Mouse (Mus musculus) cerebellum, postnatal 36 days (tissue): ENCODE results near the gene Vps13d.
"Not testable (repeated sequence)": the region's sequence is repeated elsewhere in the genome, so short reads cannot be mapped to it uniquely, and the experiment has no call there.

Source experiments
- DNase-seq, 2 experiments: peaks; one replicate each; pipeline ENCODE4 v3.0.0; 2021 to 2022; ENCODE audit warnings: mixed read lengths in 2 of 2

Vps13d gene

GRCm38 (mm10) chr4:145210564-145210963, 15.8 kb upstream of the Vps13d start:
- DNase-seq = no peak

DNA sequence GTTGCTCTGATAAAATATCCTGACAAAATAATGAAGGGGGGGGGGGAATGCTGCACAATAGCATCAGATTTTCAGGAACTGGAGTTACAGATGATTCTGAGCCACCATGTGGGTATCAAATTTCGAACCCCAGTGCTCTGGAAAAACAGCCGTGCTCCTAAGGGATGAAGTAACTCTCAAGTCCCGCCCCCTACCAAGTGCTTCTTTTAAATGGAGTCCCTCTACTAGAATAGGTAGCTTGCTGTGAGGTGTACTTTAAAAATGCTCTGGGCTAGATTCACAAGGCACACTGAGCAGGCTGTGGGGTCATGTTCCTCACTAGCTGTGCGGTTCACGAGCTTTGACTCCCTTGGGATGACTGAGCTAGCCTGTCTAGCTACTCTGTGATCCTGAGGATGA, 14.9 kb upstream of the Vps13d start:
- no peak for DNase-seq

- no peak for DNase-seq
Measured at GRCm38 (mm10) chr4:145209076-145209689, 14.4 kb upstream of the Vps13d start.

DNA sequence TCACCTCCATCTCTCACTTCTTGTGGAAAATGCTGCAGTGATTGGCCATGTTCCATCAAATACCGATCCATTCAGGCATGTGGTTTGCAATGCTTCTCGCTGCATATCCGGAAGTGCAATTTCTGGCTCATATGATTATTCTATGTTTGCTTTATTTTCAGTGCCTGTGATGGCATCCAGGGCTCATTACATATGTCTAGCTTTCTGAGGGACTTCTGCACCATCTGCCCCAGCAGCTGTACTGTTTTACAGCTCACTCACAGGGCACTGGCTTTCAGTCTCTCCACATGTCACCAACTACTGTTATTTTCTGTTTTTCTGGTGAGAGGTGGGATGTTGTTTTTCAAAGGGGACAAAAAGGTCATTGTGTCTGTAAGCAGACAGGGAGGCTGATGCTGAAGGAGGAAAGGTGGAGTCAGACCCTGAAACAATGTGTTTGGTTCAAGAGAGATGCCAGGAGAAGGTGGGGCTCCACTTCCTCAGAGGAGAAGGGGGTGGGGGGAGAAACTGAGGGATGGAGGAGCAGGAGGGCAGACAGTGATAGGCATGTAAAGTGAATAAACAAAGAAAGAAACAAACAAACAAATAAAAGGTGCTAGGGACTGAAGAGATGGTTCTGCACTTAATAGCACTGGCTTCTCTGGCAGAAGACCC, 13.0 kb upstream of the Vps13d start:
- no peak for DNase-seq

DNA sequence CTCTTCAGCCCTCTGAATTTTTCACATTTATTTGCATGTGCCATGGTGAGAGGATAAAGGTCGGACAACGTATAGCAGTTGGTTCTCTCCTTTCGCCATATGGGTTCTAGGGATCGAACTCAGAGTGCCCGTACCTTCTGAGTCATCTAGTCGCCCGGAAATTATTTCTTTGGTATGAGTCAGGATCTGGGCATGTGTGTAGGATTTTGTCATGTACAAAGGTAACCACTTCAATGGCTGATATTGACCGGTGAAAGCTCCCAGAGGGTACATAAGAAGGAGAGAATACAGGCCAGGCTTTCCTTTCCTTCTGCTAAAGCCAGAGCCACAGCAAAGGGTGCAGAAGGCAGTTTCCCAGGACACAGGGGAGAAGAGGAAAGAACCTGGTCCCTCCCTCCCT, 10.0 kb upstream of the Vps13d start:
- DNase-seq = no peak

DNA sequence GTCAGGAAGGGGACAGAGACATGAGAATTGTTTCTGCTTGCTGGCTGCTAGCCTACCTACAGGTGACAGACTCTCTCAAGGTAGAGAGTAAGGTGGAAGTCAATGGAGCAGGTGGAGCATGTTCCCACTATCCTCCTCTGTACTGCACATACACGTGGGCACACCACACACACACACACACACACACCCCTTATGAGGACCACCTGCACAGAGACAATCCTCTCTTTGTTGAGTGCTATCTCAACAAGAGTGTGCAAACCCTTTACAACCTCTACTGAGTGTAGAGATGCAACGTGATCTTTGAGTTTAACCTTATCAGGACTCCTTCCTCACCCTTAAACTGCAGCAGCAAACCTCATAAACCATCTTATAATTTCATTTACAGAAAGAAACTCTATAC, 8.5 kb upstream of the Vps13d start:
- no peak for DNase-seq

DNA sequence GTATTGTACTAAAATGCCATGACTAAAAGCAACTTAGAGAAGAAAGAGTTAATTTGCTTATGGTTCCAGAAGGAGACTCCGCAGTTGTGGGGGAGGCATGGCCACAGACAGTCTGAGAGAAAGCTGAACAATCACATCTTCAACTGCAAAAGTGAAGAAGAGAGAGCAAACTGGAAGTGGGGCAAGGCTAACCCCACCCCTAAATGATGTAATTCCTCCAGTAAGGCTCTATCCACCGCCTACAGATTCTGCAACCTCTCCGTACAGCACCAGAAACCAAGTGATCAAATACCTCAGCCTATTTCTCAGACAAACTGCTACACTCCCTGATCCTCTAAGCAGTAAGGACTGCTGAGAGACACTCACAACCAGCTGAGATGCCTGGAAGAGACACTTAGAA, 6.6 kb upstream of the Vps13d start:
- DNase-seq = no peak

DNA sequence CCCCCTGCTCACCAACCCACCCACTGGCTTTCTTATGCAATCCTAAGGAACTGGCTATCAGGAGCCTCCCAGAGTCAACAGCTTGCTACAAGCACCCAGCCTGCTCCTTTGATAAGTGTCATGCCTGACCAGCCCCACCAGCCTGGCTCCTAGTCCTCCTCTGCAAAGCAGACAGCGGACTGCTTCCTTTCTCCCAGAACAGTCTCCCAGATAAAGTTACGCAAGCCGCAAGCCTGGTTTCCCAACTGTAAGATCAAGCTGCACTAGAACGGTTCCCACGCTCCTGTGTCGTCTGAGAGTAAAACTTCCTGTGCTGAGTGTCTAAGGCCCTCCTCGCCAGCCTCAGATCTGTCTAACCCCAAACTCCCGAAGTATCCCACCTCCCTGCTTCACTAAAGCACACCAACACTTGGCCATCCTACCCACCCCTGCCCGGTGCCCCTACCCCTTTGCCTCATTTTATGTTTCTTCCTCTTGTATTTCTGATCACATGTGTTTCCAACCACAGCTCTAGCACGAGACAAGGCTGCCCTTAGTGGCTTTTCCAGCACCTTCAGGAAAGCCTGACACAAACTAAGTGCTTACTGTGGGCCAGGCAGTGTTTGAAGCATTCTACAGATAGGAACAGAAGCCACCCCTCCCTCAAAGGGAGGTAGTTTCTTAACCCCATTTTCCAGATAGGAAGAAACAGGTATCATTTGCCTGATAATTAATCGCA, 5.3 kb upstream of the Vps13d start:
- DNase-seq = no peak

DNA sequence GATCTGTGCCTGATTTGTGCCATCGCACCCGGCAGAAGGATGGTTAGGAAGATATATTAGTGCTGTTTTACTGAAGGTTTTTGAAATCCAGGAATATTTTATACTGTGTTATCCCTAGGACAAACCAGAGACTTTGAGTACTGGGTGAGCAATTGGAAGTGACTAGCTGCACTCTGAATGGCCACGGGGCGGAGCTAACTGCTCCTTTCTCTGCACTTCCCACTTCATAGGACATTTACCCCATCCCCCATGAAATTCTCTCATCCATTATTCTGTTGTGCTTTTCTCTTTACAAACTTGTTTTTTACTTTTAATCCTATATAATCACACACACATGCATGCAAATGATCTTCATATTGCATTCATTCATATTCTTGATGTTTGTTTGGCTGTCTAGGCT, 1.8 kb upstream of the Vps13d start:
- no peak for DNase-seq

- no peak for DNase-seq
Measured at GRCm38 (mm10) chr4:145195172-145195571, 367 bp upstream of the Vps13d start.

DNA sequence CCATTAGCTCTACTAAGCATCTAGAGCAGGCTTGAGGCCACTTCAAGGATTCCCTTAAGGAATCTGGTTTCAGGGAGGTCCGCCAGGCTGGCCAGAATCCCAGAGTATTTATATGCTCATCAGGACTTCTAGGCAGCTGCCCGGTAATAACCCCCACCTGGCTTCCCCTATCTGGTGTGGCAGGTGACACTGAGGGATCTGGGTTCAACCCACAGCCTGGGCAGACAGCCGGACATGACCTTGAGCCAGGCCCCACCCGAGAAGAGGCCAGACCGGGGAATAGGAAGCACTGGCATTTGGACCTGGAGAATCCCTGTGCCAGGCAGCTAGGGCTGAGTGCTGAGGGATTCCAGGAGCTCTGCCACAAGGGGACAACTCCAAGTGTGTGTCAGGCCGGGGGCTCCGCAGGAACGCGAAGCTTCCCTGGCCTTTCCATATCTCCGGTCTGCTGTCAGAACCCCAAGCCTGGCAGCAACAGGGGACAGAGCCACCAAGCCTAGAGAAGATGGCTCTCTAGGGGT, 754 bp downstream of the Vps13d start:
- DNase-seq = peak; percentile 46 to 51

DNA sequence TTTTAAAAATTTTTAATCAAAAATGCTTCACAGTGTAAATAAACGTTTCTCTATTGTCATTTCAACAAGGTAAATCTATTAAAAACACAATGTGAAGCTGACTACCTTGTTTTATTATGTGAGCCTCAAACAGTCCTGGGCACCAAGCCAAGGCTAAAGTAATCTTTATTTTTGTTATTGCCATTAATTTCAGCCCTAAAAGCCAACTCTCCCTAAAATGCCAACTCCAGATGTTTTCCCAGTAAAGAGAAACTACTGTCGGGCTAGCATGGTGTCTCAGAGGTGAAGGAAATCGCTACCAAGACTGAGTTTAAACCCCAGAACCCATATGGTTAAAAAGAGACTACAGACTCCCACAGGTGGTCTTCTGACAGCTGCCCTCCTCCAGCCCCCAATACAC, 1.4 kb downstream of the Vps13d start:
- no peak for DNase-seq

- peak; percentile 25 to 30 for DNase-seq
Measured at GRCm38 (mm10) chr4:145192686-145193085, 2.1 kb downstream of the Vps13d start.

DNA sequence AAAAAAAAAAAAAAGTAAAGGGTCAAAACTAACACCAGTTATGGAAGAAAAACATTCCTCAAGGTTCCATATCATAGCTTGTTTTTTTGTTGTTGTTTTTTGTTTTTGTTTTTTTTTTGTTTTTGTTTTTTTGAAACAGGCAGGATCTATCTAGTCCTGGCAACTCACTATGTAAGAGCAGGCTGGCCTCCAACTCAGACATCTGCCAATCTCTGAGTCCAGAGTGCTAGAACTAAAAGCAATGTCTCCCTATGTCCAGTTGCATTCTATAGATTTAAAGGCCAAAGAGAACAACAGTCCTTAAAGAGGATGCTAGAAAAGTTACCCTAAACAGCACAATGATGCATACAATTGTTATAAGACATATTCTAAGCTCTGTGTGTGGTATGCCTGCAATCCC, 6.2 kb downstream of the Vps13d start:
- DNase-seq = no peak

DNA sequence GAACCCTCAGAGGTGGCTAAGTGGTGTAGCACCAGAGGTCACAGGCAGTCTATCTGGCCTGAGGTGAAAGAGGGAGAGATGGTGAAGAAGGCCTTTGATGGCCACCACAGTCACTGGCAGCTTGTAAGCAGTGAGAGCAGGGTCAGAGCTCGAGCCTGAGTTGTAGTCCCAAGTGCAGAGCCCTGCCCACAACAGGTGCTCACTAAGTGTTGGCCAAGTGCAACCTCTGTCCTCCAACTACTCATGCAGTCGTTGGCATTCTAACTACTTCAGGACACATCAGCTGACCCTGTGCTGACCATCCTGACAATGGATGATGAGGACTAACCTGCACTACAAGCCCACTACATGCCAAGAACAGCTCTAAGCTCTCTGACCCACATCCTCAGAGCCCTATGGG, 7.2 kb downstream of the Vps13d start:
- no peak for DNase-seq

- no peak for DNase-seq
Measured at GRCm38 (mm10) chr4:145178918-145179549, 15.8 kb downstream of the Vps13d start.

GRCm38 (mm10) chr4:145165542-145165941, 29.3 kb downstream of the Vps13d start:
- DNase-seq = not testable (repeated sequence)

DNA sequence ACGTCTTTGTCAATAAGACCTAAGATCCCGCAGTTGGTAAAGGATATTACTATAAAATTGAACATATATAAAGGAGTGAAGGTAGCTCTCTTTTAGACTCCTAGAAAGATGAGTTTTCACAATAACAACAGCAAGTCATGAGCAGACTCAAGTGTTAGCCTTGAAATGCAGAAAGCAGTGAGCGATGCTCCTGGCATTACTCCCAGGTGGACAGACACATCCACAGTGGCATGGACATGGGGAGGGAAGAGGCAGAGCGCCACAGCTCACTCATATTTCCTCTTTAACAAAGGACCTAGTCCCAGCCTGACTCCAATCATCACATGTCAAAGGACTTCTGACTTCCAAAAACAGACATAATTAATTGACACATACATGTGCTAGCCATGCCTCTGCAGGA, 30.7 kb downstream of the Vps13d start:
- DNase-seq = no peak

DNA sequence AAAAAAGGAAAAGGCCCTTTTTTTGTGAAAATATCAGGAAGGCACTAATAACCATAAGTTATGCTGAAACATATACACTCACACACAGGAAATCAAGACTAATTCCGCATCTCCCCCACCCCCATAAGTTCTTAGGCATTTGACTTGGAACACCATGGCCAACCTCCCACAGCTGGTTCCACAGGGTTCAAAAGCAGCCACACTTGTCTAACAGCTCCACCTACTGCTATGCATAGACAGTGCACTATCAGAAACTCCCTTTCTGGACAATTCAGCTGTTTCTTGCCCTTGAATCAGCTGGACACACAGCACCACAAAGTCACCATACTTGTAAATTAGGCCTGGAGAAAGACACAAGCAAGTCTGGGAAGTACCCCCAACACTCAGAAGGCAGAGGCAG, 33.6 kb downstream of the Vps13d start:
- DNase-seq = no peak

GRCm38 (mm10) chr4:145155956-145156355, 38.8 kb downstream of the Vps13d start:
- DNase-seq = peak; percentile 45

DNA sequence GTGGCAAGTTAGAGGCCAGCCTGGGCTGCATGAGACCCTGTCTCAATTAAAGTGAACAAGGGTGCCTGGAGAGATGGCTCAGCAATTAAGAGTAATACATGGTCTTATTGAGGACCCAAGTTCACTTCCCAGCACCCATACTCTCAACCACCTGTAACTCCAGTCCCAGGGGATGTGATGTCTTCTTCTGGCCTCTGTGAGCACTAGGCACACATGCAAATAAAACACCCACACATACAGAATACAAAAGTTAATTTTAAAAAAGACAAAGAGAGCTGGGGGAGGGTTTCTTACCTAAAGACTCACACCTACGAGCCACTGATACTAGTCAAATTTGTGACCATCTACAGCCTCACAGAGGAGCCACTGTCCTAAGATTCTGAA, 43.7 kb downstream of the Vps13d start:
- DNase-seq = no peak

GRCm38 (mm10) chr4:145150345-145151102, 44.3 kb downstream of the Vps13d start:
- peak; percentile 14 to 24 for DNase-seq
